In genomic region chr2:25255284-25255779, GRCm38 (mm10) we compare ENCODE assay signal across 8 mouse cellular contexts. TPM values are rescaled to one million over a fixed set of nuclear protein-coding genes. Genes with fewer than 3 reads are reported as not detected.
DNase-seq lines count a peak whose midpoint lies in the region; ATAC-seq and TF ChIP-seq lines count a peak whose summit lies in the region.

Gene Tmem203 (plus strand): TSS chr2:25255439.

- DNase-seq in CD4-positive helper T cell, adult 2 months (ENCODE audit: low read depth, low spot score), result peak; percentile 94
- peak; percentile 94 for DNase-seq in brain, adult 2 months (ENCODE audit: low read depth, low spot score)
- DNase-seq in heart, adult 9 months (ENCODE audit: low spot score in 2 of 2), result peak; percentile 82 to 85
- DNase-seq in kidney, adult 9 months, result peak; percentile 87
- DNase-seq in liver, embryonic 11.5 days (ENCODE audit: low spot score), result peak; percentile 98
- peak; percentile 83 to 92 for DNase-seq in spleen, postnatal 4 days (ENCODE audit: low spot score in 2 of 2)

- no peaks in the 10 kb centered on the region for H3K9me3 ChIP-seq in liver, embryonic 11.5 days (ENCODE audit: control insufficient read depth, low read length)

- no peaks in the 10 kb centered on the region for H3K4me1 ChIP-seq in embryonic fibroblast, embryonic 13.5 days (ENCODE audit: control insufficient read depth, insufficient read depth, low read length)
- H3K4me1 ChIP-seq in liver, embryonic 11.5 days (replicated peaks; ENCODE audit: control insufficient read depth, insufficient read depth, low read length), result peaks cover 12% of the 10 kb centered on the region; the same call in 1 of the 2 replicates

- peak; percentile 54 for TF ChIP-seq POLR2A in embryonic fibroblast, embryonic 13.5 days (IDR thresholded peaks at IDR 0.05; ENCODE audit: low read depth, low read length)
- TF ChIP-seq POLR2A in myocyte (IDR thresholded peaks at IDR 0.05; ENCODE audit: insufficient read length, low read depth), result peak; percentile 71

- ATAC-seq in liver, embryonic 11.5 days (replicated peaks; ENCODE audit: low FRiP score), result peak; percentile 83

- peak within 1 kb of the TSS; percentile 87 for H3K9ac ChIP-seq in liver, embryonic 11.5 days (ENCODE audit: low read depth, low read length)

- H3K4me2 ChIP-seq in liver, embryonic 11.5 days, result peak within 1 kb of the TSS; percentile 98
- H3K4me2 ChIP-seq in myocyte (ENCODE audit: low read depth), result peak within 1 kb of the TSS; percentile 95

- H3K27ac ChIP-seq in embryonic fibroblast, embryonic 13.5 days (ENCODE audit: insufficient read depth, low read length), result no peak within 1 kb of the TSS
- peak within 1 kb of the TSS; percentile 76 for H3K27ac ChIP-seq in liver, embryonic 11.5 days (ENCODE audit: low read depth, low read length)

- peak within 1 kb of the TSS; percentile 73 for H3ac ChIP-seq in myocyte (ENCODE audit: control insufficient read depth, insufficient read length)

- peaks cover 17% of the 10 kb centered on the region for H3K36me3 ChIP-seq in liver, embryonic 11.5 days (ENCODE audit: control insufficient read depth, insufficient read depth, low read length)
- peaks cover 6% of the 10 kb centered on the region for H3K36me3 ChIP-seq in myocyte (ENCODE audit: control insufficient read depth, insufficient read depth)

- H3K4me3 ChIP-seq in embryonic fibroblast, embryonic 13.5 days (ENCODE audit: insufficient read depth, low read length), result peak within 1 kb of the TSS; percentile 92
- peak within 1 kb of the TSS; percentile 92 for H3K4me3 ChIP-seq in liver, embryonic 11.5 days (ENCODE audit: low read depth, low read length)
- H3K4me3 ChIP-seq in myocyte, result peak within 1 kb of the TSS; percentile 96

- WGBS in liver, embryonic 11.5 days, result under 1% methylated on average over 39 of the region's 39 CpGs

- H3K27me3 ChIP-seq in liver, embryonic 11.5 days (replicated peaks; ENCODE audit: control insufficient read depth, insufficient read depth, low read length), result no peaks in the 10 kb centered on the region
- no peaks in the 10 kb centered on the region for H3K27me3 ChIP-seq in myocyte (ENCODE audit: control insufficient read depth, insufficient read depth, insufficient read length)

- no peak for TF ChIP-seq CTCF in embryonic fibroblast, embryonic 13.5 days (IDR thresholded peaks at IDR 0.05; ENCODE audit: borderline replicate concordance, insufficient read depth, low read length)

- H3K79me2 ChIP-seq in myocyte (ENCODE audit: control insufficient read depth, insufficient read depth), result peaks cover 20% of the 10 kb centered on the region

TF ChIP-seq in myocyte, 11 proteins besides CTCF, POLR2A, EP300 and RAD21:
- TF ChIP-seq CEBPB (IDR thresholded peaks at IDR 0.05; ENCODE audit: insufficient read depth, poor library complexity, severe bottlenecking) (no peak), SRF (IDR thresholded peaks at IDR 0.05; ENCODE audit: control insufficient read depth, insufficient read length, low read depth) (peak; percentile 75), MYOG (IDR thresholded peaks at IDR 0.05; ENCODE audit: control insufficient read depth in 1 of 3, insufficient read depth in 1 of 3, insufficient read length in 2 of 3, low read depth in 2 of 3) (peak in 1 of 3 experiments; percentile 47), POLR2AphosphoS2 (IDR thresholded peaks at IDR 0.05; ENCODE audit: insufficient read length, low read depth) (peak; percentile 72), MYOD1 (IDR thresholded peaks at IDR 0.05; ENCODE audit: control insufficient read depth in 1 of 3, insufficient read length in 2 of 3, low read depth in 2 of 3) (peak in 2 of 3 experiments; percentile 3 to 45)

RNA-seq across cellular contexts. Expression of gene Tmem203, which starts in this region (rescaled TPM):
- polyA plus RNA-seq in embryonic fibroblast, embryonic 13.5 days (2011; ENCODE audit: insufficient read length, low read depth, missing spikeins), result 11.6 and 15.3 TPM in 2 replicates
- polyA plus RNA-seq in liver, embryonic 11.5 days (2014; fragmentation: Nextera tagmentation; extraction: Ambion mirVana), result 14.4 and 15.2 TPM in 2 replicates
- polyA plus RNA-seq in myocyte (2012; fragmentation: generic; extraction: Trizol), result 47.2 TPM
